Mouse (Mus musculus): Measurements from ENCODE around the gene Sdc3. TPM values are rescaled to one million over a fixed set of nuclear protein-coding genes. Genes with fewer than 3 reads are reported as not detected.

Sdc3 gene
- polyA plus RNA-seq (2012; rRNA removed; ENCODE audit: low replicate concordance) = 48.1 and 73.0 TPM in 2 replicates

DNA sequence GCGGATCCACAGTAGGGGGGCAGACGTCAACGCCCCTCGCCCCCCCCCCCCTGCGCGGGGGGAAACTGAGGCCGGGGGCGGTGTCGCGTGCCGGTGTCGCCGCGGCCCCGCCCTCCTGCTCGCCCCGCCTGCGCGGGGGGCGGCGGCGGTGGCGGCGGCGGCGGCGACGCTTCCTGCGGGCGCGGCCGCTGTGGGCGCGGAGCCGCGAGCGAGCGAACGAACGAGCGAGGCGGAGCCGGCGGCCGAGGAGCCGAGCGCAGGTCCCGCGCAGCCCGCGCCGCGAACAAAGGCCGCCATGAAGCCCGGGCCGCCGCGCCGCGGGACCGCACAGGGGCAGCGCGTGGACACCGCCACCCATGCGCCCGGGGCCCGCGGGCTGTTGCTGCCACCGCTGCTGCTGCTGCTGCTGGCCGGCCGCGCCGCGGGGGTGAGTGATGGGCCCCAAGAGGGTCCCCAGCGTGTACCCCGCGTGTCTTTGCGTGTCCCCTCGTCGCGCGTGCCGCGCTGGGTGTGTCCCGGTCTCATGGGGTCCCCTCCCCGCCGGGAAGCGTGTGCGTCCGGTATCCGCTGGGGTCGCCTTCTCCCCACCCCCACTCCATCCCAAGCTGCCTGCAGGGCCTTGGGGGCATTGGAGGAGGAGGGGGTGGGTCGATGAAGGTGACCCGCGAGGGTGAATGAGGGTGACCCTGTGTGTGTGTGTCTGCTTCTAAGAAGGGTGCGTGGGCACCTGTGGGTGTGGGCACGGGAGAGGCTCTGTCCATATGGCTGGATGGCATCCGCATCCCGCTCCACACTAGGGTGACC is at the start of gene Sdc3:
Sdc3 (plus strand) TSS at position 162 of the 804 bp plus-strand sequence.

Other genes with a start within 250 kb of the Sdc3 start
- 20.8 and 37.8 TPM in 2 replicates for gene Nkain1, start 218.4 kb upstream of the Sdc3 start, polyA plus RNA-seq (2012; rRNA removed; ENCODE audit: low replicate concordance)
- 43.7 and 85.1 TPM in 2 replicates for gene Pum1, start 129.2 kb upstream of the Sdc3 start, polyA plus RNA-seq (2012; rRNA removed; ENCODE audit: low replicate concordance)
- gene Laptm5, start 120.6 kb downstream of the Sdc3 start, polyA plus RNA-seq (2012; rRNA removed; ENCODE audit: low replicate concordance) = 118 and 212 TPM in 2 replicates
- not detected in 2 replicates for gene Matn1, start 151.8 kb downstream of the Sdc3 start, polyA plus RNA-seq (2012; rRNA removed; ENCODE audit: low replicate concordance)